Mouse (Mus musculus): ENCODE results near the gene Gdpd5.

- TF ChIP-seq POLR2A (IDR thresholded peaks at IDR 0.05; ENCODE audit: extremely low read depth, insufficient read depth, low read length) (no peak), CTCF (IDR thresholded peaks at IDR 0.05; ENCODE audit: low read depth, low read length) (no peak)
These were observed 22.8 kb upstream of the Gdpd5 start for GRCm38 (mm10) chr7:99358371-99358770.
